Mouse (Mus musculus): ENCODE results near the gene Ddah1. TPM values are rescaled to one million over a fixed set of nuclear protein-coding genes. Genes with fewer than 3 reads are reported as not detected.

Gene Ddah1
- polyA plus RNA-seq, 1 experiment from 2014 or later: 55.7 TPM

GRCm38 (mm10) chr3:145773384-145773783 lies 14.9 kb downstream of the Ddah1 start:
- 86% methylated on average over 9 of the region's 9 CpGs for WGBS
- H3K36me3 ChIP-seq: no peaks in the 10 kb centered on the region

GRCm38 (mm10) chr3:145774336-145774735 lies 15.9 kb downstream of the Ddah1 start:
- no peak overlapping the region for H3K4me2 ChIP-seq (replicated peaks)
- no peak overlapping the region for H3K27ac ChIP-seq
- no peak for ATAC-seq (ENCODE audit: low FRiP score, low read depth)
- H3K36me3 ChIP-seq: no peaks in the 10 kb centered on the region
- H3K4me3 ChIP-seq: no peak overlapping the region
- H3K4me1 ChIP-seq: peaks cover 13% of the 10 kb centered on the region
- no peak overlapping the region for H3K9ac ChIP-seq
- H3K9me3 ChIP-seq: no peaks in the 10 kb centered on the region
- WGBS: 83% methylated on average over 7 of the region's 7 CpGs
- H3K27me3 ChIP-seq: no peaks in the 10 kb centered on the region

More at GRCm38 (mm10) chr3:145773384-145773783, 14.9 kb downstream of the Ddah1 start:
- Histone ChIP-seq H3K27ac (no peak overlapping the region), H3K9me3 (no peaks in the 10 kb centered on the region), H3K9ac (no peak overlapping the region), H3K4me2 (replicated peaks) (no peak overlapping the region), H3K4me3 (no peak overlapping the region), H3K27me3 (no peaks in the 10 kb centered on the region), H3K4me1 (0 out of 2 replicates have a peak, but pooled peaks cover 4% of the 10 kb centered on the region)
- no peak for ATAC-seq (ENCODE audit: low FRiP score, low read depth)

GRCm38 (mm10) chr3:145775236-145775635 lies 16.8 kb downstream of the Ddah1 start:
- no peak overlapping the region for H3K4me3 ChIP-seq
- H3K4me2 ChIP-seq (replicated peaks): no peak overlapping the region
- peaks cover 20% of the 10 kb centered on the region for H3K4me1 ChIP-seq
- H3K27me3 ChIP-seq: no peaks in the 10 kb centered on the region
- no peaks in the 10 kb centered on the region for H3K36me3 ChIP-seq
- H3K9me3 ChIP-seq: no peaks in the 10 kb centered on the region
- 73% methylated on average over 5 of the region's 5 CpGs for WGBS
- no peak for ATAC-seq (ENCODE audit: low FRiP score, low read depth)
- no peak overlapping the region for H3K27ac ChIP-seq
- H3K9ac ChIP-seq: no peak overlapping the region

GRCm38 (mm10) chr3:145775862-145776261 lies 17.4 kb downstream of the Ddah1 start:
- no peaks in the 10 kb centered on the region for H3K36me3 ChIP-seq
- H3K27me3 ChIP-seq: no peaks in the 10 kb centered on the region
- no peak overlapping the region for H3K4me2 ChIP-seq (replicated peaks)
- 83% methylated on average over 5 of the region's 5 CpGs for WGBS
- no peak overlapping the region for H3K27ac ChIP-seq
- H3K9me3 ChIP-seq: no peaks in the 10 kb centered on the region
- no peak overlapping the region for H3K4me3 ChIP-seq
- ATAC-seq (ENCODE audit: low FRiP score, low read depth): no peak
- H3K9ac ChIP-seq: no peak overlapping the region
- H3K4me1 ChIP-seq: peaks cover 22% of the 10 kb centered on the region

GRCm38 (mm10) chr3:145777006-145777405 lies 18.5 kb downstream of the Ddah1 start:
- Histone ChIP-seq H3K4me2 (replicated peaks) (no peak overlapping the region), H3K27ac (no peak overlapping the region)

GRCm38 (mm10) chr3:145778406-145778922 lies 20.0 kb downstream of the Ddah1 start:
- 72% methylated on average over 6 of the region's 6 CpGs for WGBS
- no peak overlapping the region for H3K9ac ChIP-seq
- H3K4me3 ChIP-seq: no peak overlapping the region
- no peaks in the 10 kb centered on the region for H3K9me3 ChIP-seq
- H3K27ac ChIP-seq: peak overlapping the region; percentile 45; the same call in 1 of the 2 replicates
- no peaks in the 10 kb centered on the region for H3K27me3 ChIP-seq
- H3K4me1 ChIP-seq: peaks cover 24% of the 10 kb centered on the region
- no peaks in the 10 kb centered on the region for H3K36me3 ChIP-seq
- ATAC-seq (ENCODE audit: low FRiP score, low read depth): no peak; the same call in 1 of the 2 replicates
- no peak overlapping the region for H3K4me2 ChIP-seq (replicated peaks)

More at GRCm38 (mm10) chr3:145777006-145777405, 18.5 kb downstream of the Ddah1 start:
- H3K27me3 ChIP-seq: no peaks in the 10 kb centered on the region
- peaks cover 24% of the 10 kb centered on the region for H3K4me1 ChIP-seq
- no peak overlapping the region for H3K4me3 ChIP-seq
- H3K36me3 ChIP-seq: no peaks in the 10 kb centered on the region
- no peak for ATAC-seq (ENCODE audit: low FRiP score, low read depth)
- WGBS: 73% methylated on average over 15 of the region's 15 CpGs
- no peak overlapping the region for H3K9ac ChIP-seq
- H3K9me3 ChIP-seq: no peaks in the 10 kb centered on the region

- peak overlapping the region; percentile 49; the same call in 1 of the 2 replicates for H3K27ac ChIP-seq
- no peak overlapping the region for H3K4me2 ChIP-seq (replicated peaks)
- H3K4me1 ChIP-seq: peaks cover 24% of the 10 kb centered on the region
- H3K4me3 ChIP-seq: no peak overlapping the region
- no peaks in the 10 kb centered on the region for H3K9me3 ChIP-seq
- no peak overlapping the region for H3K9ac ChIP-seq
- WGBS: 40% methylated on average over 5 of the region's 5 CpGs
- H3K36me3 ChIP-seq: no peaks in the 10 kb centered on the region
- no peaks in the 10 kb centered on the region for H3K27me3 ChIP-seq
- ATAC-seq (ENCODE audit: low FRiP score, low read depth): 0 out of 2 replicates have a peak, but pooled peaks have one; percentile 39
Measured at GRCm38 (mm10) chr3:145779279-145779973, 21.0 kb downstream of the Ddah1 start.

- no peak for ATAC-seq (ENCODE audit: low FRiP score, low read depth)
- Histone ChIP-seq H3K9ac (no peak overlapping the region), H3K4me1 (peaks cover 24% of the 10 kb centered on the region), H3K27me3 (no peaks in the 10 kb centered on the region), H3K36me3 (no peaks in the 10 kb centered on the region), H3K27ac (no peak overlapping the region), H3K9me3 (no peaks in the 10 kb centered on the region), H3K4me2 (replicated peaks) (no peak overlapping the region), H3K4me3 (no peak overlapping the region)
- WGBS: 68% methylated on average over 14 of the region's 14 CpGs
Measured at GRCm38 (mm10) chr3:145780784-145781442, 22.4 kb downstream of the Ddah1 start.

GRCm38 (mm10) chr3:145785244-145785643 lies 26.8 kb downstream of the Ddah1 start:
- Histone ChIP-seq H3K9ac (no peak overlapping the region), H3K27me3 (no peaks in the 10 kb centered on the region), H3K4me3 (no peak overlapping the region), H3K4me1 (peaks cover 9% of the 10 kb centered on the region), H3K27ac (no peak overlapping the region), H3K4me2 (replicated peaks) (no peak overlapping the region), H3K36me3 (no peaks in the 10 kb centered on the region), H3K9me3 (no peaks in the 10 kb centered on the region)
- no peak for ATAC-seq (ENCODE audit: low FRiP score, low read depth)
- WGBS: 60% methylated on average over 7 of the region's 7 CpGs

GRCm38 (mm10) chr3:145787303-145787702 lies 28.8 kb downstream of the Ddah1 start:
- Histone ChIP-seq H3K9me3 (no peaks in the 10 kb centered on the region), H3K27me3 (no peaks in the 10 kb centered on the region), H3K4me3 (no peak overlapping the region), H3K36me3 (no peaks in the 10 kb centered on the region), H3K4me1 (peaks cover 20% of the 10 kb centered on the region), H3K4me2 (replicated peaks) (no peak overlapping the region), H3K9ac (no peak overlapping the region), H3K27ac (no peak overlapping the region)
- 89% methylated on average over 9 of the region's 9 CpGs for WGBS
- ATAC-seq (ENCODE audit: low FRiP score, low read depth): no peak

- H3K4me1 ChIP-seq: peaks cover 20% of the 10 kb centered on the region
- peaks cover 3% of the 10 kb centered on the region; the same call in 1 of the 2 replicates for H3K9me3 ChIP-seq
- no peaks in the 10 kb centered on the region for H3K27me3 ChIP-seq
- no peak overlapping the region for H3K4me2 ChIP-seq (replicated peaks)
- 84% methylated on average over 7 of the region's 7 CpGs for WGBS
- no peak overlapping the region for H3K9ac ChIP-seq
- no peaks in the 10 kb centered on the region for H3K36me3 ChIP-seq
- ATAC-seq (ENCODE audit: low FRiP score, low read depth): no peak
- H3K27ac ChIP-seq: no peak overlapping the region
- H3K4me3 ChIP-seq: no peak overlapping the region
Measured at GRCm38 (mm10) chr3:145789114-145789513, 30.6 kb downstream of the Ddah1 start.

- no peak overlapping the region for H3K4me3 ChIP-seq
- no peak for ATAC-seq (ENCODE audit: low FRiP score, low read depth)
- WGBS: 64% methylated on average over 3 of the region's 3 CpGs
Measured at GRCm38 (mm10) chr3:145790233-145790632, 31.8 kb downstream of the Ddah1 start.

More at GRCm38 (mm10) chr3:145790233-145790632, 31.8 kb downstream of the Ddah1 start:
- Histone ChIP-seq H3K9me3 (peaks cover 3% of the 10 kb centered on the region; the same call in 1 of the 2 replicates), H3K27ac (no peak overlapping the region), H3K36me3 (no peaks in the 10 kb centered on the region), H3K27me3 (no peaks in the 10 kb centered on the region), H3K4me2 (replicated peaks) (no peak overlapping the region), H3K9ac (no peak overlapping the region), H3K4me1 (peaks cover 23% of the 10 kb centered on the region)

Measured in limb, embryonic 13.5 days (tissue).